Mouse (Mus musculus): ENCODE results near the gene St6galnac3. TPM values are rescaled to one million over a fixed set of nuclear protein-coding genes. Genes with fewer than 3 reads are reported as not detected.
"Not testable (repeated sequence)": the region's sequence is repeated elsewhere in the genome, so short reads cannot be mapped to it uniquely, and the experiment has no call there.

St6galnac3 gene
- polyA plus RNA-seq, 1 experiment from 2014 or later: 0.07 TPM

DNA sequence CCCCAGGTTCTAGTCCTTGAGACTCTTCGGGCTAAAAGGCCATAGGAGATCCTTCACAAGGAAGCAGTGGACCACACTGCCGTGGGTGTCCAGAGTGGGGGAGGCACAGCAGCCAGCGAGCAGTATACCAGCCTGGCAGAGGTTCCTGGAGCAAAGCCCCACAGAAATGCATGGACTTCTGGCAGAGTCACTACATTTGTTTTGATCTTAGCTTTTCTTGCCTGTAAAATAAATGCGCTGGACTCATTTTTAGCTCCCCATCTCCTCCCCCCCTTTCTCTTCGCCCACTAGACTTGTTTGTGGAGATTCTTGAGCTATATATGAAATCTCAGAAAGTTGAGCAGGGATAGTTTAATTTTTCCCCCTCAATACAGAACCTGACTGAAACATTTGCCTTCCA lies 329.6 kb downstream of the St6galnac3 start:
- 89% methylated on average over 5 of the region's 5 CpGs for WGBS (ENCODE audit: missing documents)
- H3K27ac ChIP-seq: no peak overlapping the region
- no peaks in the 10 kb centered on the region for H3K79me2 ChIP-seq (ENCODE audit: inconsistent target)
- H3K36me3 ChIP-seq (ENCODE audit: inconsistent target): no peaks in the 10 kb centered on the region
- H3K4me3 ChIP-seq (ENCODE audit: inconsistent target): no peak overlapping the region

DNA sequence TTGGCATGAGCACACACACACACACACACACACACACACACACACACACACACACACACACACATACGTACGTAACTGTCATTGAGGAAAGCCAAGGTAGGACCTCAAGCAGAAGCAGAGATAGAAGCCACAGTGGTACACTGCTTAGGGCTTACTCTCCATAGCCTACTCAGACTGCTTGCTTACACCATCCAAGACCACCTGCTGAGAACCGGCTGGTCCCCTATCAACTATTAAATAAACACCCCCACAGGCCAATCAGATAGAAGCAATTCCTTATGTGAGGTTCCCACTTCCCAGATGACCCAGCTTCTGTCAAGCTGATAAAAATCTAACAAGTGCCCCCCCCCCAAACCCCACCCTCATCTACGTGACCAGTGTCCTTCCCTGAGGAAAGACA lies 330.2 kb downstream of the St6galnac3 start:
- no peaks in the 10 kb centered on the region for H3K79me2 ChIP-seq (ENCODE audit: inconsistent target)
- H3K36me3 ChIP-seq (ENCODE audit: inconsistent target): no peaks in the 10 kb centered on the region
- H3K4me3 ChIP-seq (ENCODE audit: inconsistent target): no peak overlapping the region
- H3K27ac ChIP-seq: no peak overlapping the region
- 92% methylated on average over 4 of the region's 4 CpGs for WGBS (ENCODE audit: missing documents)

DNA sequence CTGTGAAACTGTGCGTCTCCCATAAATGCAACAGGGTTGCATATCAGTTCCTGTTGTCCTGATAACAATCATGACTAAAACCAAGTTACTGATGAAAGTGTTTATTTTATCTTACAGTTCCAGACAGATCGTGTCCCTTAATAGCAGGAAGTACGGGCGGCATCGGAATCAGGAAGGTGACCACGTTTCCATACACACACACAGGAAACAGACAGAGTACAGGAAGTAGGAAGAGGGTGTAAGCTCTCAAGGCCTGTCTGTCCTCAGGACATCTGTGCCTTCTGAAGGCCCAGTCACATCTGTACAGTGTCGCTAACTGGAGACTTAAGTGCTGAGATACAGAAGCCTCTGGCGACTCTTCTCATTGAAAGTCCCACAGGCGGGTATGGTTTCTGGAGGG lies 330.8 kb downstream of the St6galnac3 start:
- WGBS (ENCODE audit: missing documents): 94% methylated on average over 9 of the region's 9 CpGs
- Histone ChIP-seq H3K27ac (no peak overlapping the region), H3K79me2 (ENCODE audit: inconsistent target) (no peaks in the 10 kb centered on the region), H3K36me3 (ENCODE audit: inconsistent target) (no peaks in the 10 kb centered on the region), H3K4me3 (ENCODE audit: inconsistent target) (no peak overlapping the region)

DNA sequence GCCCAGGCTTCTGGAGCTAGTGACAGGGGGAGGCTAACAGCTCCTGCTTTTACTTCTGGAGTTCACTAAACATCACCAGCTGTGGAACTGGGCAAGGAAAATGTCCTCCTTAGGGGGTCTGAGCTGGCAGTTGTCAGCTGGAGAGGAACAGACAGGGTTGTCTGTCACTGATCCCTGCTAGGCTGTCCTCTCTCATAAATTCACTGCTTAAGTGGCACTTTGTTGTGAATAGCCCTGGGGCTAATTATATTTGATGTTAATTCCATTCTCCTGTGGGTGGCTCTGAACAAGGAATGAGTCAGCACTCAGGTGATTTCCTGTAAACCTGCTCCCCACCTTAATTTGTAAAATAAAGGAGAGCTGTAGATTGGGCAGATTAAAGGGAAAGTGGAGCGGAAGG lies 333.5 kb downstream of the St6galnac3 start:
- 100% methylated on average over 1 of the region's 1 CpGs for WGBS (ENCODE audit: missing documents)
- H3K27ac ChIP-seq; H3K4me3 ChIP-seq (ENCODE audit: inconsistent target); H3K36me3 ChIP-seq (ENCODE audit: inconsistent target); H3K79me2 ChIP-seq (ENCODE audit: inconsistent target): not testable (repeated sequence)

DNA sequence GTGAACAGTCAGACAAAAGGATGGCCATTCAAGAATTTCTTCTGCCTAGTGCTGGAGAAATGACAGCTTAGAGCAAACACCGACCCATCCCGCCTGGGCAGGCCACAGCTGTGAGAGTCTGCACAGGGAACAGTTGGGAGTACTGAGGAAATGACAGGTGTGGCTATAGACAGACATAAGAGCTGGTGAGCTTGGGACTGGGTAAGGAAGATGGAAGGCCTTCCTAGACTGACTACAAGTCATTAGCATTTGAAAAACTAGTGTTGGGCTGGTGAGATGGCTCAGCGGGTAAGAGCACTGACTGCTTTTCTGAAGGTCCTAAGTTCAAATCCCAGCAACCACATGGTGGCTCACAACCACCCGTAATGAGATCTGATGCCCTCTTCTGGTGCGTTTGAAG lies 340.3 kb downstream of the St6galnac3 start:
- H3K27ac ChIP-seq; H3K79me2 ChIP-seq (ENCODE audit: inconsistent target); H3K36me3 ChIP-seq (ENCODE audit: inconsistent target); H3K4me3 ChIP-seq (ENCODE audit: inconsistent target): not testable (repeated sequence)
- 93% methylated on average over 5 of the region's 5 CpGs for WGBS (ENCODE audit: missing documents)

DNA sequence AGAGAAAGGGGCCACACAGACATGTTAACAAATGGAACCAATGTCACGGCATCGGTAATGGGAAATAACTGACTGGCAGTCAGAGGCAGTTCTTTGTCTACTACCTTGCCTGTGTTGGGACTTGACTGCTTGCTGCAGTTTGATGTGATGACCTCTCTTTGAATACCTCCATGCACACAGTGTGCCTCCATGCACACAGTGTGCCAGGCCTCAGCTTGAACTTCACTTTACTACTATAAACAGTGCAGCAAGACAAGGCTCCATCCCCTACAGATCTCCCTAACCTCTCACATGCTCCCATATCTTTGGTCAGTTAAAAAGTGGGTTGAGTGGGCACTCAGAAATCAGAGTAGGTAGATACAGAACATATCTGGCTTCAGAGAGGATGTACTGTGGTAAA lies 341.3 kb downstream of the St6galnac3 start:
- 87% methylated on average over 2 of the region's 2 CpGs for WGBS (ENCODE audit: missing documents)
- H3K27ac ChIP-seq: no peak overlapping the region
- no peaks in the 10 kb centered on the region for H3K79me2 ChIP-seq (ENCODE audit: inconsistent target)
- H3K4me3 ChIP-seq (ENCODE audit: inconsistent target): no peak overlapping the region
- H3K36me3 ChIP-seq (ENCODE audit: inconsistent target): no peaks in the 10 kb centered on the region

DNA sequence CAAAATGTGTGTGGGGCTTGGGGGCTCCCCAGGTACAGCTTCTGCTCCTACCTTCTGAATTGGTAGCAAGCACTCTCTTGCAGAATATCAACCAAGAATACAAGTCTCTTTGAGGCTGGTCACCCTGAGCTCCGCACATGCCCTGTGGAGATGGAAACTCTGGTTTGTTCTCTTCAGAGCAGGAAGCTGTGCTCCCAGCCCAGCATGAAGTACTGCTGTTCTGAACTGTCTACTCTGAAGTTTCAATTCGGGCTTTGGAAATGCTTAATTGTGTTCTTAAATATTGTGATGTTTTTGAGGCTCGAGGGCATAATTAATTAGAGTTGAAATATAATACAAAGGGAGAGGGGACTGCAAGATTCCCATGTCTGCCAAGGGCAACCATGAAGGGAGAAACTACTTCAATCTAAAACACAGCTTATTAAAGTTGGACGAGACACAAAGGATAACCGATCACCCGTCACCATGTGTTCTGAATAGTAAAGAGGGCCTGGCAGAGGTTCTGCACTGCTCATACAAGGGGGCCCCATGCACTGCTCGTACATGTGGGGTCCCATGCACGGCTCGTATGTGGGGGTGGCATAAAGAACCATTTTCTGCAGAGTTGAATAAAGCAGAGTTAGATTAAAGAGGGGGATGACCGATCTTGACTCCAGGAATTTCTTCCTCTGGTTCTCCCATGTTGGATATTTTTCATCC lies 359.8 kb downstream of the St6galnac3 start:
- WGBS (ENCODE audit: missing documents): 92% methylated on average over 10 of the region's 10 CpGs
- Histone ChIP-seq H3K4me3 (ENCODE audit: inconsistent target) (no peak overlapping the region), H3K79me2 (ENCODE audit: inconsistent target) (no peaks in the 10 kb centered on the region), H3K27ac (no peak overlapping the region), H3K36me3 (ENCODE audit: inconsistent target) (no peaks in the 10 kb centered on the region)

DNA sequence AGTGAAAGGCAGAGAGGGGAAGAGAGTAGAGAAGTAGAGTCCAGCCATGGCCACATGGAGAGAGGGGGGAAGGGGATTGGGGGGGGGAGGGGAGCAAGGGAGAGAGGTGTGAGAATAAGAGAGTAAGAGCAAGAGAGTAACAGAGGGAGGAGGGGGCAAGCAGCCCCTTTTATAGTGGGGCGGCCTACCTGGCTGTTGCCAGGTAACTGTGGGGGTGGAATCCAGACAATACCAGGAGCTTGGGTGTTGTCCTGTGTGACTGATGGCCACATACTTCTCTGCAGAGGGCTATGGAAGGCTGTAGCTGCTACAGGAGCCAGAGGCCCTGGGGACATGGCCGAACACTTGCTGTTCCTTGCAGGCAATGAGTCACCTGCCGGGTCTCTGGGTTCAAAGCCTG lies 360.6 kb downstream of the St6galnac3 start:
- H3K36me3 ChIP-seq (ENCODE audit: inconsistent target): no peaks in the 10 kb centered on the region
- H3K4me3 ChIP-seq (ENCODE audit: inconsistent target): no peak overlapping the region
- no peaks in the 10 kb centered on the region for H3K79me2 ChIP-seq (ENCODE audit: inconsistent target)
- no peak overlapping the region for H3K27ac ChIP-seq
- 93% methylated on average over 3 of the region's 3 CpGs for WGBS (ENCODE audit: missing documents)

DNA sequence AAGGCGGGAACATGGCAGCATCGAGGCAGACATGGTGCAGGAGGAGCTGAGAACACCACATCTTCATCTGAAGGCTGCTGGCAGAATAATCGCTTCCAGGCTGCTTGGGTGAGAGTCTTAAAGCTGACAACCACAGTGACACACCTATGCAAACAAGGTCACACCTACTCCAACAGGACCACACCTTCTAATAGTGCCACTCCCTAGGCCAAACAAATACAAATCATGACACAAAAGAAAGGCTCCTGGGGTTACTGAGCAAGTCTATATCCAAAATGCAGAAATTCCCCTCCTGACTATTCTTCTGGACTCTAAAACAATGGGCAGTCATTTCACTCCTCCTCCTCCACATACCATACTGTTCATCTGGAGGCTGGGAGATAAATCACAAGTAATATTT lies 365.0 kb downstream of the St6galnac3 start:
- Histone ChIP-seq H3K36me3 (ENCODE audit: inconsistent target) (no peaks in the 10 kb centered on the region), H3K27ac (no peak overlapping the region), H3K4me3 (ENCODE audit: inconsistent target) (no peak overlapping the region), H3K79me2 (ENCODE audit: inconsistent target) (no peaks in the 10 kb centered on the region)
- 88% methylated on average over 3 of the region's 3 CpGs for WGBS (ENCODE audit: missing documents)

DNA sequence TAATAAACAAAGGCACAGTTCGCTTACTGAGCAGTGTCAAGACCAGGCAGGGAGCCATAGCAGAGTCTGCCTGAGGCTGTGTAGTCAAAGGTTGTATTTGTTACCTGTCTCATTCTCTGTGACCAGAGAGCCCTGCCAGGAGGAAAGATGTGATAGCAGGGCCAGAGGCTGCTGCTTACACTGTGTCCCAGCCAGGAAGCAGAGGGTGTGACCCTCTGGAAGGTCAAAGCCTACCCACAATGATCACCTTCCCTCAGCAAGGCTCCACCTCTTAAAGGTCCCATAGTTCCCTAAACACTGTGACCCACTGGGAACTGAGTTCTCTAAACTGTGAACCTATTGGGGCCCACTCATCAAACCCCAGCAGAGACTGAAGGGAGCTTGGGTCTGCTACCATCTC lies 368.9 kb downstream of the St6galnac3 start:
- WGBS (ENCODE audit: missing documents): 100% methylated on average over 1 of the region's 1 CpGs
- Histone ChIP-seq H3K79me2 (ENCODE audit: inconsistent target) (no peaks in the 10 kb centered on the region), H3K4me3 (ENCODE audit: inconsistent target) (no peak overlapping the region), H3K36me3 (ENCODE audit: inconsistent target) (no peaks in the 10 kb centered on the region), H3K27ac (no peak overlapping the region)

DNA sequence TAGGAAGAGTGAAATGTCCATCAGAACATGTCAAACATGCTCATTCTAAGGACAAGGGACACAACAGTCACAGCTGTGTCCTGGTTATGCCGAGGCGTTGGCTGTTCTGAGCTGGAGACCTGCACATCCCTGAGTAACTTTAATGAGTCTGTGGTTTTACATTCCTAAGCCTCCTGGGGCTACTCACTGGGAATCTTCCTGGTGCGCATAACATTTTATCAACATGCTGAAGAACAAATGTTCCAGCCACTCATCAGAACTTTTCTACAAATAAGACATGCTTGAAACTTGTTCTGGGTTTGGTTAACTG lies 370.0 kb downstream of the St6galnac3 start:
- WGBS (ENCODE audit: missing documents): 92% methylated on average over 3 of the region's 3 CpGs

DNA sequence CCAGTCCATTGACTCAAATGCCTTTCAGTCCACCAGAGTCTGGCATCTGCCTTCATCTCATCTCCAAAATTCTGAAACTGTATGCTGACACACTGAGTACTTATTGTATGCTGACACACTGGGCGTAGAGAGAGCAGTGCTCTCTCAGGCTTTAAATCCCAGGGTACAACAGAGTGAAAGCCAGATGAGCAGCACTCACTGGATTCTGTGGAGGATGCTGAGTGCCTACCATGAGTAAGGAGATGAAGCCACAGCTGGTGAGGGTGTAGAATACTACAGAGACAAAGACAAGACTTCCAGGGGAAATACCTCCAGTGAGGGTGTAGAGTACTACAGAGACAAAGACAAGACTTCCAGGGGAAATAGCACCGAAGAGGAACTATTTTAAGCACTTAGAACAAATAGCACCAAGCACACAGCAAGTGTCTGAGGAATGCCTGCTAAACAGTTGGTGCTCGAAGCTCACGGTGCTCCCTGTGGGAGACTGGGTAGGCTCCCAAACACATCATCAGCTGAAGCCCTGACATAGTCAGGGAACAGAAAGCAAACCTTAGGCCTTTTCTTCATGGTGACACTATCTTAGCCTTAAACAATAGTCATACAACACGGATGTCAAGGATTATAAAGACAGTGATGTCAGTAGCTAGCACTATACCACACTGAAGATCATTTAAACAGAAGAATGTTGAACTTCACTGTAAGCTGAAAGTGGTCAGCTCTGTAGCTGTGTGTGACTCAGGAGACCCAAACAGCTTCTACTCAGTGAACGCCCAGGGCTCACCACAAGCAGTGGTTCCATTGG lies 370.6 kb downstream of the St6galnac3 start:
- Histone ChIP-seq H3K36me3 (ENCODE audit: inconsistent target) (no peaks in the 10 kb centered on the region), H3K79me2 (ENCODE audit: inconsistent target) (no peaks in the 10 kb centered on the region), H3K4me3 (ENCODE audit: inconsistent target) (no peak overlapping the region), H3K27ac (no peak overlapping the region)
- 82% methylated on average over 6 of the region's 6 CpGs for WGBS (ENCODE audit: missing documents)

More for the DNA sequence above, 370.0 kb downstream of the St6galnac3 start:
- no peaks in the 10 kb centered on the region for H3K79me2 ChIP-seq (ENCODE audit: inconsistent target)
- H3K36me3 ChIP-seq (ENCODE audit: inconsistent target): no peaks in the 10 kb centered on the region
- H3K27ac ChIP-seq: no peak overlapping the region
- H3K4me3 ChIP-seq (ENCODE audit: inconsistent target): no peak overlapping the region

DNA sequence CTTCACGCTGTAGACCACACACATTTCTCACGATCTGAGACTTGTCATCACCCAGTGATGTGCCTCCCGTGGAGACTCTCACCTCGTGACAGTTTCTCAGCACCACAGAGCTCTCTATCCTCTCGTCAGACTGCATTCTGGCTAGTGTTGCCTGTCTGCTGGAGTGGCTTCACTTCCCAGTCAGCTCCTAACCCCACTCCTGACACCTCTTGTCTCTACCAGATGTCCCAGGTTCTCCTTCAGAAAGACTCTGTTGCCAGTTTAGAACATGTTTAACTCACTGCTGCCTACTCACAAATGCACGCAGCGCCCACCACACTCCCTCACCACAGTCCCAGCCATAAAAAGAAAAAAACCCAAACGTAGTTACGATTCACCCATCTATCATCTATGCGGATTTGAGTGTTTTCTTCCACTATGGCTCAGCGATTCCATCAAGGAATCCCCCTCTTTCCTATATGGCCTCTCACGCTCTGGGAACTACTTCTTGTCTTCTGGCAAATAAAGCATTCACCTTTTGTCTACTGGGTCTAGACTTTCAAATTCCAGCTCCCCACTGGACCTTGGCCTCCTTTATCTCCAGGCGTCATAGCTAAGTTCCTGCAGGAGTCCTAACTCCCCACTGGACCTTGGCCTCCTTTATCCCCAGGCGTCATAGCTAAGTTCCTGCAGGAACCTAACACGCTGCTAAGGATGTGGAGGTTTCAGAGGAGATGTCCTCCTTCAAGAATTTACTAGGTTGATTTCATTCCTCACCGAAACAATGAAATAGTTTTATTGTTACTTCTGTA lies 371.5 kb downstream of the St6galnac3 start:
- WGBS (ENCODE audit: missing documents): 91% methylated on average over 16 of the region's 16 CpGs
- Histone ChIP-seq H3K36me3 (ENCODE audit: inconsistent target) (no peaks in the 10 kb centered on the region), H3K79me2 (ENCODE audit: inconsistent target) (no peaks in the 10 kb centered on the region), H3K4me3 (ENCODE audit: inconsistent target) (no peak overlapping the region), H3K27ac (no peak overlapping the region)

DNA sequence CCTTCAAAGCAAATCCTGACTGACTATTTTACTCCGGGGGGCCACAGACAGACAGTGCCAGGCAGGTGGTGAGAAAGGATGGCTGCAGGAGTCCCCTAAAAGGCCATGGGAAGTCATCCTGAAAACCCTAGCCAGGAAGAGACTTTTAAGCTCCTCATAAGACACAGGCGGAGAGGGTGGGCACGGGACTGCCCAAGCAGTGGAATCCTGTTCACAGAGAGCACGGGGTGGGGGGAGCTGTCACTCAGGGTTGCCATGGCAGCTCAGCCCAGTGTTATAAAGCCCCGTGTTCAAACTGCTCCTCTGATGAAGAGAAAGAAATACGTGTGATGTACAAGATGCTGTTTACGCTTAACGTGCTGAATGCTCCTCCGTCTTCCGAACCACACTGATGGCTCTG lies 375.0 kb downstream of the St6galnac3 start:
- H3K4me3 ChIP-seq (ENCODE audit: inconsistent target): no peak overlapping the region
- no peak overlapping the region for H3K27ac ChIP-seq
- WGBS (ENCODE audit: missing documents): 89% methylated on average over 10 of the region's 10 CpGs
- no peaks in the 10 kb centered on the region for H3K79me2 ChIP-seq (ENCODE audit: inconsistent target)
- no peaks in the 10 kb centered on the region for H3K36me3 ChIP-seq (ENCODE audit: inconsistent target)

Data from macrophage (primary cell).